Mouse (Mus musculus) CD4-positive naive resting alpha-beta T cell, adult 76 days (primary cell): Measurements from ENCODE around the gene Nkx6-1. TPM values are rescaled to one million over a fixed set of nuclear protein-coding genes. Genes with fewer than 3 reads are reported as not detected.

ENCODE experiments used
- total RNA-seq: library from RNA; stranded (reverse); gene quantifications from one replicate; pipeline ENCODE4 v1.2.4, GENCODE M21; 2023

Gene Nkx6-1
- total RNA-seq, result not detected

GRCm38 (mm10) chr5:101664945-101665615, at the start of gene Nkx6-1:
TSS of gene Nkx6-1 (minus strand) at chr5:101664996.

Other genes with a start within 250 kb of the Nkx6-1 start
- not detected for gene Cds1, start 100.1 kb upstream of the Nkx6-1 start, total RNA-seq